In genomic region chr1:194019282-194019681, GRCm38 (mm10) we compare ENCODE assay signal across 12 mouse cellular contexts.
DNase-seq lines count a peak whose midpoint lies in the region; TF ChIP-seq lines count a peak whose summit lies in the region.
"Had no signal": no experiment of that assay in that cellular context is flagged by ENCODE, and none has a peak within 500 bp of the region (broad histone marks: within the 10 kb centered on the region; RNA-seq: fewer than 3 reads in every experiment).

No protein-coding gene starts in this region.

- no peak overlapping the region for H3K4me3 ChIP-seq in left cerebral cortex, adult 2 months
- H3K4me3 ChIP-seq: stomach, embryonic 15.5 days had no signal

- no peak for TF ChIP-seq POLR2A in brain, embryonic 14.5 days (IDR thresholded peaks at IDR 0.05; ENCODE audit: borderline replicate concordance, extremely low read depth, insufficient read depth, insufficient read length, poor library complexity, severe bottlenecking)

- no peak for TF ChIP-seq CTCF in brain, embryonic 14.5 days (IDR thresholded peaks at IDR 0.05; ENCODE audit: borderline replicate concordance, extremely low read depth, insufficient read depth, insufficient read length)
- TF ChIP-seq CTCF in left cerebral cortex, adult 2 months (IDR thresholded peaks at IDR 0.05), result no peak

- no peak overlapping the region for H3K27ac ChIP-seq in left cerebral cortex, adult 2 months
- H3K27ac ChIP-seq: stomach, embryonic 15.5 days had no signal

- intact Hi-C loops in left cerebral cortex, adult 2 months (cut with DNase I), result no loop called here

- peak; percentile 88 for DNase-seq in brain, embryonic 14.5 days (ENCODE audit: low read depth)
- peak; percentile 82 for DNase-seq in cerebellum, adult 11-12 months
- peak; percentile 34 to 45 for DNase-seq in frontal cortex, postnatal 14 days (ENCODE audit: low spot score in 2 of 2)
- DNase-seq in left cerebral cortex, adult 2 months (ENCODE audit: extremely low spot score in 1 of 2, low spot score in 2 of 2), result peak; percentile 19 to 29
- DNase-seq in kidney, adult 8-10 months, result no peak
- DNase-seq in B cell, adult 2 months, result no peak
- DNase-seq in neural tube, embryonic 10.5 days (ENCODE audit: extremely low spot score, low spot score), result no peak
- no peak for DNase-seq in ovary, postnatal 14 days (ENCODE audit: low spot score)
- DNase-seq: gastrocnemius, postnatal 10 days; heart, postnatal 36 days; liver, postnatal 0 days had no signal

Comparison
In these comparisons a context has a peak if more than half of its experiments do, and no peak if none do; other contexts are left out.
1. DNase-seq: peak in brain, embryonic 14.5 days (single experiment), cerebellum, adult 11-12 months (single experiment), frontal cortex, postnatal 14 days (2 of 2) and left cerebral cortex, adult 2 months (2 of 2); none in kidney, adult 8-10 months (0 of 2), B cell, adult 2 months (0 of 2), neural tube, embryonic 10.5 days (single experiment) and ovary, postnatal 14 days (single experiment).